Comparison of ENCODE assay signal across 41 mouse cellular contexts in genomic region chr13:49769111-49769510, GRCm38 (mm10). TPM values are rescaled to one million over a fixed set of nuclear protein-coding genes. Genes with fewer than 3 reads are reported as not detected.
"Had no signal": no experiment of that assay in that cellular context is flagged by ENCODE, and none has a peak within 500 bp of the region (broad histone marks: within the 10 kb centered on the region; RNA-seq: fewer than 3 reads in every experiment).

No protein-coding gene starts in this region.

- H3K9ac ChIP-seq: heart, embryonic 12.5 days; hindbrain, embryonic 13.5 days; hindbrain, embryonic 15.5 days; kidney, embryonic 15.5 days; limb, embryonic 13.5 days; limb, embryonic 15.5 days; liver, embryonic 12.5 days; liver, embryonic 14.5 days had no signal

- H3K27me3 ChIP-seq: heart, embryonic 12.5 days; hindbrain, embryonic 13.5 days; hindbrain, embryonic 15.5 days; kidney, embryonic 15.5 days; limb, embryonic 13.5 days; limb, embryonic 15.5 days; liver, embryonic 12.5 days had no signal

- H3K9me3 ChIP-seq: heart, embryonic 10.5 days; heart, embryonic 12.5 days; hindbrain, embryonic 13.5 days; hindbrain, embryonic 15.5 days; kidney, embryonic 15.5 days; limb, embryonic 13.5 days; limb, embryonic 15.5 days; liver, embryonic 12.5 days had no signal

- H3K4me1 ChIP-seq: heart, embryonic 12.5 days; hindbrain, embryonic 15.5 days; kidney, embryonic 15.5 days; limb, embryonic 13.5 days; limb, embryonic 15.5 days had no signal

- DNase-seq: gastrocnemius, postnatal 14 days; gastrocnemius, postnatal 36 days; heart, adult 18-20 months; heart, postnatal 10 days; kidney, adult 11 months; kidney, adult 2 months; kidney, adult 9 months; kidney, postnatal 14 days; kidney, postnatal 36 days; layer of hippocampus, adult 9-11 months; layer of hippocampus, postnatal 36 days; left cerebral cortex, postnatal 4 days had no signal

- H3K4me3 ChIP-seq: heart, embryonic 10.5 days; heart, embryonic 12.5 days; hindbrain, embryonic 13.5 days; hindbrain, embryonic 15.5 days; kidney, embryonic 15.5 days; limb, embryonic 13.5 days; limb, embryonic 15.5 days; liver, embryonic 12.5 days had no signal

- H3K27ac ChIP-seq: heart, embryonic 10.5 days; hindbrain, embryonic 13.5 days; hindbrain, embryonic 15.5 days; hindbrain, postnatal 0 days; kidney, embryonic 15.5 days; kidney, postnatal 0 days; limb, embryonic 13.5 days; limb, embryonic 15.5 days; liver, embryonic 12.5 days; liver, embryonic 14.5 days had no signal

- ATAC-seq: hindbrain, postnatal 0 days; intestine, embryonic 16.5 days; liver, embryonic 12.5 days had no signal

- H3K36me3 ChIP-seq: heart, embryonic 10.5 days; heart, embryonic 12.5 days; hindbrain, embryonic 13.5 days; hindbrain, embryonic 15.5 days; kidney, embryonic 15.5 days; limb, embryonic 13.5 days; limb, embryonic 15.5 days; liver, embryonic 12.5 days had no signal

RNA-seq across cellular contexts. Expression of gene Gm30302, which starts 29.7 kb away (rescaled TPM):
- total RNA-seq: gastrocnemius, adult 18-20 months; gastrocnemius, adult 8-10 months; gastrocnemius, postnatal 14 days; gastrocnemius, postnatal 36 days; hematopoietic stem cell, adult 5-6 weeks; hindbrain, postnatal 0 days; layer of hippocampus, adult 18-20 months; layer of hippocampus, adult 8-10 months; layer of hippocampus, postnatal 14 days; layer of hippocampus, postnatal 36 days; left cerebral cortex, adult 18-20 months; left cerebral cortex, adult 8-10 months; left cerebral cortex, postnatal 10 days; left cerebral cortex, postnatal 25 days; left cerebral cortex, postnatal 4 days; liver, adult 2 months had no signal
- polyA plus RNA-seq: heart, embryonic 12.5 days; heart, embryonic 16.5 days; hindbrain, embryonic 11.5 days; hindbrain, embryonic 13.5 days; hindbrain, embryonic 15.5 days; hindbrain, postnatal 0 days; intestine, embryonic 14.5 days; intestine, embryonic 16.5 days; kidney, adult 2 months; kidney, embryonic 15.5 days; kidney, postnatal 0 days; large intestine, adult 2 months; limb, embryonic 11.5 days; limb, embryonic 13.5 days; limb, embryonic 15.5 days; liver, adult 2 months; liver, embryonic 12.5 days; liver, embryonic 14.5 days; liver, embryonic 16.5 days had no signal
